Mouse (Mus musculus) kidney, embryonic 14.5 days (tissue): ENCODE measurements around the gene Rrp9. TPM values are rescaled to one million over a fixed set of nuclear protein-coding genes. Genes with fewer than 3 reads are reported as not detected.

Source experiments
- ATAC-seq: fragments of 200-750 bp; cut with Nextera tagmentation; 2 replicates; pipeline ENCODE4 v1.8.0; 2017; ENCODE audit warnings: moderate number of reproducible peaks, mild to moderate bottlenecking, moderate TSS enrichment, moderate library complexity; ENCODE audit not compliant: low FRiP score, low TSS enrichment
- H3K27ac ChIP-seq: fragments of 300-500 bp; sonication (generic); 2 replicates; pipeline ENCODE4 v1.5.1; 2014; ENCODE audit warnings: low read depth, mild to moderate bottlenecking, low read length, moderate library complexity, mixed read lengths
- H3K27me3 ChIP-seq: fragments of 300-500 bp; sonication (generic); 2 replicates; pipeline ENCODE4 v1.6.1; 2014; ENCODE audit warnings: mild to moderate bottlenecking, low read length; ENCODE audit not compliant: control insufficient read depth, insufficient read depth
- H3K36me3 ChIP-seq: fragments of 300-500 bp; sonication (generic); 2 replicates; pipeline ENCODE4 v1.6.1; 2014; ENCODE audit warnings: low read length, mixed read lengths; ENCODE audit not compliant: control insufficient read depth, insufficient read depth
- H3K4me1 ChIP-seq: fragments of 300-500 bp; sonication (generic); 2 replicates; pipeline ENCODE4 v1.6.1; 2014; ENCODE audit warnings: low read length, mixed read lengths; ENCODE audit not compliant: control insufficient read depth, insufficient read depth
- H3K4me2 ChIP-seq: fragments of 300-500 bp; sonication (generic); replicated peaks from 2 replicates; pipeline ENCODE4 v1.6.1; 2014; ENCODE audit warnings: low read depth, mild to moderate bottlenecking, low read length
- H3K4me3 ChIP-seq: fragments of 300-500 bp; sonication (generic); 2 replicates; pipeline ENCODE4 v1.5.1; 2014; ENCODE audit warnings: mild to moderate bottlenecking, low read length
- H3K9ac ChIP-seq: fragments of 300-500 bp; sonication (generic); 2 replicates; pipeline ENCODE4 v1.6.1; 2014; ENCODE audit warnings: low read depth, mild to moderate bottlenecking, low read length, moderate library complexity
- H3K9me3 ChIP-seq: fragments of 300-500 bp; sonication (generic); 2 replicates; pipeline ENCODE4 v1.6.1; 2016; ENCODE audit warnings: low read length; ENCODE audit not compliant: control insufficient read depth
- whole genome bisulfite sequencing: fragments of 180-500 bp; shearing (Covaris S2); extraction: QIAGEN DNeasy Blood & Tissue Kit; methylation state at CpG from one replicate; pipeline ENCODE4 v1.1.7; 2014; 5-methylcytosine and 5-hydroxymethylcytosine counted together
- polyA plus RNA-seq: library from polyadenylated mRNA; unstranded; fragments of >200 nt; fragmentation: Nextera tagmentation; extraction: Ambion mirVana; gene quantifications from 2 replicates; pipeline ENCODE4 v1.2.1, GENCODE M21; 2014

Gene Rrp9
- polyA plus RNA-seq, 1 experiment from 2014 or later = 49.3 TPM

GRCm38 (mm10) chr9:106469776-106470175 lies 6.0 kb upstream of the Rrp9 start:
- Histone ChIP-seq H3K9ac (peak overlapping the region; percentile 9; the same call in 1 of the 2 replicates), H3K4me3 (no peak overlapping the region), H3K4me1 (peaks cover 13% of the 10 kb centered on the region; the same call in 1 of the 2 replicates), H3K27ac (no peak overlapping the region), H3K36me3 (no peaks in the 10 kb centered on the region), H3K4me2 (no peak overlapping the region), H3K9me3 (no peaks in the 10 kb centered on the region), H3K27me3 (no peaks in the 10 kb centered on the region)
- ATAC-seq = no peak
- WGBS = 70% methylated on average over 9 of the region's 9 CpGs

GRCm38 (mm10) chr9:106470991-106471750 lies 4.6 kb upstream of the Rrp9 start:
- Histone ChIP-seq H3K4me3 (no peak overlapping the region), H3K4me1 (peaks cover 12% of the 10 kb centered on the region), H3K9me3 (no peaks in the 10 kb centered on the region), H3K9ac (no peak overlapping the region), H3K36me3 (no peaks in the 10 kb centered on the region), H3K4me2 (peak overlapping the region; percentile 24; the same call in 1 of the 2 replicates), H3K27ac (no peak overlapping the region), H3K27me3 (no peaks in the 10 kb centered on the region)
- 70% methylated on average over 14 of the region's 14 CpGs for WGBS
- no peak for ATAC-seq

- Histone ChIP-seq H3K9ac (no peak overlapping the region), H3K27ac (no peak overlapping the region), H3K4me1 (peaks cover 17% of the 10 kb centered on the region), H3K4me2 (peak overlapping the region; percentile 24; the same call in 1 of the 2 replicates), H3K36me3 (no peaks in the 10 kb centered on the region), H3K4me3 (no peak overlapping the region), H3K9me3 (no peaks in the 10 kb centered on the region), H3K27me3 (no peaks in the 10 kb centered on the region)
- peak; percentile 24; the same call in 1 of the 2 replicates for ATAC-seq
- 10% methylated on average over 5 of the region's 5 CpGs for WGBS
Measured at GRCm38 (mm10) chr9:106471892-106472291, 3.9 kb upstream of the Rrp9 start.

- H3K27ac ChIP-seq = peak overlapping the region; percentile 51; the same call in 1 of the 2 replicates
- no peaks in the 10 kb centered on the region for H3K27me3 ChIP-seq
- peaks cover 17% of the 10 kb centered on the region for H3K4me1 ChIP-seq
- ATAC-seq = no peak
- no peak overlapping the region for H3K9ac ChIP-seq
- no peaks in the 10 kb centered on the region for H3K9me3 ChIP-seq
- H3K4me2 ChIP-seq = no peak overlapping the region
- 72% methylated on average over 4 of the region's 4 CpGs for WGBS
- H3K36me3 ChIP-seq = no peaks in the 10 kb centered on the region
- H3K4me3 ChIP-seq = no peak overlapping the region
Measured at GRCm38 (mm10) chr9:106472321-106472720, 3.4 kb upstream of the Rrp9 start.

- 86% methylated on average over 16 of the region's 16 CpGs for WGBS
- Histone ChIP-seq H3K9ac (no peak overlapping the region), H3K9me3 (no peaks in the 10 kb centered on the region), H3K36me3 (no peaks in the 10 kb centered on the region), H3K4me3 (no peak overlapping the region), H3K4me1 (peaks cover 23% of the 10 kb centered on the region), H3K27ac (no peak overlapping the region), H3K4me2 (no peak overlapping the region), H3K27me3 (no peaks in the 10 kb centered on the region)
- ATAC-seq = no peak
Measured at GRCm38 (mm10) chr9:106473081-106473752, 2.5 kb upstream of the Rrp9 start.

- Histone ChIP-seq H3K4me1 (peaks cover 26% of the 10 kb centered on the region), H3K4me3 (no peak overlapping the region), H3K4me2 (no peak overlapping the region), H3K9me3 (no peaks in the 10 kb centered on the region), H3K27ac (no peak overlapping the region), H3K36me3 (no peaks in the 10 kb centered on the region), H3K27me3 (no peaks in the 10 kb centered on the region), H3K9ac (no peak overlapping the region)
- no peak for ATAC-seq
- WGBS = 77% methylated on average over 5 of the region's 5 CpGs
Measured at GRCm38 (mm10) chr9:106473753-106474105, 2.0 kb upstream of the Rrp9 start.

- ATAC-seq = peak; percentile 17
- H3K4me1 ChIP-seq = peaks cover 26% of the 10 kb centered on the region
- H3K4me3 ChIP-seq = no peak overlapping the region
- H3K4me2 ChIP-seq = no peak overlapping the region
- H3K36me3 ChIP-seq = no peaks in the 10 kb centered on the region
- no peak overlapping the region for H3K9ac ChIP-seq
- WGBS = 5% methylated on average over 6 of the region's 6 CpGs
- no peaks in the 10 kb centered on the region for H3K9me3 ChIP-seq
- no peaks in the 10 kb centered on the region for H3K27me3 ChIP-seq
- no peak overlapping the region for H3K27ac ChIP-seq
Measured at GRCm38 (mm10) chr9:106474456-106474855, 1.3 kb upstream of the Rrp9 start.

GRCm38 (mm10) chr9:106475046-106475445 lies 717 bp upstream of the Rrp9 start:
- Histone ChIP-seq H3K27ac (no peak overlapping the region), H3K4me2 (no peak overlapping the region), H3K9ac (no peak overlapping the region), H3K36me3 (no peaks in the 10 kb centered on the region; the same call in 1 of the 2 replicates), H3K4me1 (peaks cover 26% of the 10 kb centered on the region), H3K27me3 (no peaks in the 10 kb centered on the region), H3K9me3 (no peaks in the 10 kb centered on the region), H3K4me3 (no peak overlapping the region)
- 67% methylated on average over 7 of the region's 7 CpGs for WGBS
- no peak for ATAC-seq
